Mouse (Mus musculus) retina, adult 2 months (tissue): ENCODE results near the gene Rbm39.
"Not testable (repeated sequence)": the region's sequence is repeated elsewhere in the genome, so short reads cannot be mapped to it uniquely, and the experiment has no call there.

Source experiments
- DNase-seq: peaks from one replicate; pipeline ENCODE4 v3.0.0-alpha.2; 2012; ENCODE audit warnings: low read depth, low spot score

Rbm39 gene

GRCm38 (mm10) chr2:156180824-156181590, 969 bp upstream of the Rbm39 start:
- DNase-seq = no peak

GRCm38 (mm10) chr2:156179796-156180093, 293 bp downstream of the Rbm39 start:
- DNase-seq = no peak

GRCm38 (mm10) chr2:156179046-156179795, 817 bp downstream of the Rbm39 start:
- peak; percentile 42 for DNase-seq

GRCm38 (mm10) chr2:156177651-156178050, 2.4 kb downstream of the Rbm39 start:
- DNase-seq = no peak

- no peak for DNase-seq
Measured at GRCm38 (mm10) chr2:156177079-156177478, 3.0 kb downstream of the Rbm39 start.

GRCm38 (mm10) chr2:156166557-156166956, 13.5 kb downstream of the Rbm39 start:
- DNase-seq = no peak

GRCm38 (mm10) chr2:156165478-156165877, 14.6 kb downstream of the Rbm39 start:
- no peak for DNase-seq

GRCm38 (mm10) chr2:156151538-156151937, 28.5 kb downstream of the Rbm39 start:
- DNase-seq = no peak

- no peak for DNase-seq
Measured at GRCm38 (mm10) chr2:156147316-156147915, 32.6 kb downstream of the Rbm39 start.

- DNase-seq = no peak
Measured at GRCm38 (mm10) chr2:156146272-156146989, 33.6 kb downstream of the Rbm39 start.

- DNase-seq = no peak
Measured at GRCm38 (mm10) chr2:156145486-156146130, 34.4 kb downstream of the Rbm39 start.

- DNase-seq = peak; percentile 75
Measured at GRCm38 (mm10) chr2:156143953-156144724, 35.9 kb downstream of the Rbm39 start, which contains the start of the genes Romo1 and Nfs1. Gene Romo1, plus strand, starts transcription at chr2:156144039. Gene Nfs1, minus strand, starts transcription at chr2:156144186.

GRCm38 (mm10) chr2:156143367-156143766, 36.7 kb downstream of the Rbm39 start:
- DNase-seq = no peak

GRCm38 (mm10) chr2:156142820-156143219, 37.2 kb downstream of the Rbm39 start:
- no peak for DNase-seq

GRCm38 (mm10) chr2:156135695-156136094, 44.3 kb downstream of the Rbm39 start:
- DNase-seq = no peak

GRCm38 (mm10) chr2:156134161-156134560, 45.9 kb downstream of the Rbm39 start:
- DNase-seq = no peak

GRCm38 (mm10) chr2:156126992-156127391, 53.0 kb downstream of the Rbm39 start, which contains the start of gene Gm28036:
Gene Gm28036, minus strand, starts transcription at chr2:156127092.
- no peak for DNase-seq

GRCm38 (mm10) chr2:156123731-156124130, 56.3 kb downstream of the Rbm39 start:
- DNase-seq = no peak

- DNase-seq = no peak
Measured at GRCm38 (mm10) chr2:156119566-156119965, 60.5 kb downstream of the Rbm39 start.

- not testable (repeated sequence) for DNase-seq
Measured at GRCm38 (mm10) chr2:156112080-156112423, 68.0 kb downstream of the Rbm39 start.
